Mouse (Mus musculus) kidney, adult 2 months (tissue): ENCODE data around the gene Exosc8. TPM values are rescaled to one million over a fixed set of nuclear protein-coding genes. Genes with fewer than 3 reads are reported as not detected.
A peak's percentile ranks its signal among the peaks of the same experiment; 100 is the strongest.

ENCODE experiments used
- DNase-seq: peaks from one replicate; pipeline ENCODE4 v3.0.0; 2021
- H3K27ac ChIP-seq: fragments of 200-500 bp; 2 replicates; pipeline ENCODE4 v1.5.1; 2012; ENCODE audit warnings: low read depth, low read length, control low read depth, inconsistent platforms; ENCODE audit not compliant: insufficient read depth
- H3K27me3 ChIP-seq: fragments of 200-500 bp; replicated peaks from 2 replicates; pipeline ENCODE4 v1.6.1; 2012; ENCODE audit warnings: mild to moderate bottlenecking, moderate library complexity, low read length, inconsistent platforms; ENCODE audit not compliant: control insufficient read depth, insufficient read depth
- H3K36me3 ChIP-seq: fragments of 200-500 bp; 2 replicates; pipeline ENCODE4 v1.6.1; 2012; ENCODE audit warnings: mild to moderate bottlenecking, moderate library complexity, low read length, inconsistent platforms; ENCODE audit not compliant: control insufficient read depth, insufficient read depth
- H3K4me1 ChIP-seq: fragments of 200-500 bp; 2 replicates; pipeline ENCODE4 v1.6.1; 2011; ENCODE audit warnings: low read length; ENCODE audit not compliant: control insufficient read depth, insufficient read depth
- H3K4me3 ChIP-seq: fragments of 200-500 bp; 2 replicates; pipeline ENCODE4 v1.5.1; 2011; ENCODE audit warnings: mild to moderate bottlenecking, low read depth, low read length, control low read depth; ENCODE audit not compliant: insufficient read depth
- CTCF ChIP-seq: fragments of 200-500 bp; conservative IDR thresholded peaks from 2 replicates; pipeline ENCODE4 v1.5.1; 2011; ENCODE audit warnings: low read depth, mild to moderate bottlenecking, control low read depth, low read length, moderate library complexity, mixed read lengths; ENCODE audit not compliant: insufficient read depth, insufficient read length
- POLR2A ChIP-seq: fragments of 200-500 bp; IDR thresholded peaks from one replicate; pipeline ENCODE4 v1.6.1; 2011; ENCODE audit warnings: low read depth, low read length, control low read depth
- WGBS: fragments of 180-500 bp; shearing (Covaris S2); methylation state at CpG from one replicate; pipeline ENCODE4 v1.1.7; 2018; 5-methylcytosine and 5-hydroxymethylcytosine counted together
- polyA plus RNA-seq: library from polyadenylated mRNA; depleted of rRNA; stranded (reverse); fragments of >200 nt; gene quantifications from 2 replicates; pipeline ENCODE4 v1.2.3, GENCODE M21; 2012; rRNA removed

Gene Exosc8
- polyA plus RNA-seq = 10.2 and 16.7 TPM in 2 replicates

GRCm38 (mm10) chr3:54735247-54736046 is at the start of gene Exosc8, which contains the start of gene Alg5:
Gene Exosc8, minus strand, starts transcription at chr3:54735393.
Gene Alg5, plus strand, starts transcription at chr3:54735539.
- peak; percentile 89 for DNase-seq
- Histone ChIP-seq H3K27me3 (no peaks in the 10 kb centered on the region), H3K4me1 (peaks cover 8% of the 10 kb centered on the region; the same call in 1 of the 2 replicates), H3K36me3 (no peaks in the 10 kb centered on the region; the same call in 1 of the 2 replicates), H3K4me3 (peak within 1 kb of the TSS; percentile 86), H3K27ac (peak within 1 kb of the TSS; percentile 97)
- WGBS = under 1% methylated on average over 62 of the region's 65 CpGs
- TF ChIP-seq CTCF = peak; percentile 80
- peak; percentile 39 for TF ChIP-seq POLR2A

DNA sequence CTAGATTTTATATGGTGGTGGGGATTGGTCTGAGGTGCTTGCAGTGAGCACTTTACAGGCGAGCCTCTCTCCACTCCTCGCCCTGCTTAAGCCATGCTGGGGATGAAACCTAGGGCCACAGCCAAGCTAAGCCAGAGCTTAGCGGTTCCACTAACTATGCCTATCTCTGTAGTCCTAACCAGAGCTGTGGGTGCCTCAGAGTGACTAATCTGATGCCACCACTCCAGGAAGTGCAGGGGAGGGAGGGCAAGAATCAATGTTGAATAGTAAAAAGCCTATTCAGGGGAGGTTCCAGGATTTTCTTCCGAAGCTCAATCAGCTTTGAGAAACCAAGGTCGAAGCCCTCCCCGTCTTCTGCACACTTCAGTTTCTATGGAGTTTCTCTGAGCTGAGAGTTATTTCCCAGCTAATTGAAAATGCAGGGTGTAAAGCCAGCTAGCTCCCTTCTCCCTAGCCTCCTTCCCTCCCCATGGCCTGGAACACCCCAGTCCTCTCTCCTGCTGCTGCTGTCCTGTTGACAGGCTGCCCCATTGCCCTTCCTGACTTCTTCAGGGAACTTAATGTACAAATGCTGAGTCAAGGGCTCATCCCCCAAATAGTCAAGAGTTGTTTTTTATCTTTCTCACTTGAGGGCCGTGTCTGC is 40.9 kb upstream of the Exosc8 start:
- TF ChIP-seq POLR2A (no peak), CTCF (no peak)
- no peak for DNase-seq
- H3K27ac ChIP-seq = no peak overlapping the region
- no peaks in the 10 kb centered on the region; the same call in 1 of the 2 replicates for H3K27me3 ChIP-seq
- WGBS = 67% methylated on average over 7 of the region's 7 CpGs
- H3K4me3 ChIP-seq = no peak overlapping the region
- no peaks in the 10 kb centered on the region for H3K36me3 ChIP-seq
- H3K4me1 ChIP-seq = no peaks in the 10 kb centered on the region

DNA sequence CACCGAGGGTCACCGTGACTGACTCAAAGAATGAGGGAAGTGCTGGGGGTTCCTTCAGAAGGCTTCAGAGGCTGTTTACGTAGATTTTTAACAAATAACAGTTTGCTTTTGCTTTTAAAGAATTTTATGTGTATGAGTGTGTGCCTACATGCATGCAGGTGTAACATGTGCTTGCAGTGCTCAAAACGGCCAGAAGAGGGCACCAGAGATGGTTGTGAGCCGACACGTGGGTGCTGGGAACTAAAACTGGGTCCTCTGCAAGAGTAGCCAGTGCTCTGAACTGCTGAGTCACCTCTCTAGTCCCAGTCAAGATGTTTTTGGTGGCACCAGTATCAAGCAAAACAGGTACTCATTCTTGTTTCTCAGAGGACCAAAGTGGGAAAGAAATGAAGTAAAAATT is 38.4 kb upstream of the Exosc8 start:
- Histone ChIP-seq H3K27me3 (no peaks in the 10 kb centered on the region; the same call in 1 of the 2 replicates), H3K27ac (no peak overlapping the region), H3K36me3 (no peaks in the 10 kb centered on the region), H3K4me1 (no peaks in the 10 kb centered on the region), H3K4me3 (no peak overlapping the region)
- TF ChIP-seq POLR2A (no peak), CTCF (0 out of 2 replicates have a peak, but pooled peaks have one; percentile 8)
- WGBS = 81% methylated on average over 6 of the region's 6 CpGs
- DNase-seq = no peak

- Histone ChIP-seq H3K4me3 (no peak overlapping the region), H3K27me3 (no peaks in the 10 kb centered on the region), H3K27ac (no peak overlapping the region), H3K36me3 (no peaks in the 10 kb centered on the region), H3K4me1 (no peaks in the 10 kb centered on the region)
- DNase-seq = no peak
- no peak for TF ChIP-seq CTCF
- no peak for TF ChIP-seq POLR2A
- WGBS = 82% methylated on average over 17 of the region's 17 CpGs
Observed at GRCm38 (mm10) chr3:54769349-54770275, 34.4 kb upstream of the Exosc8 start.

DNA sequence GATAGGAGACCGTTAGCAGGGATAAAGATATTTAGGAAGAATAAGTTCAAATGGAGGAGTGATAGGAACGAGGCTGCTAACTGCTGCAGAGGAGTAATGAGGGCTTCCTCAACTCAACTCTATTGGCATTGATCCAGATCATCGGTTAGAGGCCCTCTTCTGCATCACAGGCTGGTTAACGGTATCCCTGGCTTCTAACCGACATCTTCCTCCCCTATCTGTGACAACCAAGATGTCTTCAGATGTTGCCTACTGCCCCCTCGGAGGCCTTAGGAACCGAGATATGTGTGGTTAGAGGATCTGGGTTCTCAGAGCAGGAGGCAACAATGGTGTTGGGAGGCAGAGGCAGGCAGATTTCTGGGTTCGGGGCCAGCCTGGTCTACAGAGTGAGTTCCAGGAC is 33.4 kb upstream of the Exosc8 start:
- WGBS = 87% methylated on average over 8 of the region's 8 CpGs
- Histone ChIP-seq H3K4me3 (no peak overlapping the region), H3K27me3 (no peaks in the 10 kb centered on the region), H3K4me1 (no peaks in the 10 kb centered on the region), H3K36me3 (no peaks in the 10 kb centered on the region), H3K27ac (no peak overlapping the region)
- no peak for DNase-seq
- TF ChIP-seq POLR2A (no peak), CTCF (no peak)

DNA sequence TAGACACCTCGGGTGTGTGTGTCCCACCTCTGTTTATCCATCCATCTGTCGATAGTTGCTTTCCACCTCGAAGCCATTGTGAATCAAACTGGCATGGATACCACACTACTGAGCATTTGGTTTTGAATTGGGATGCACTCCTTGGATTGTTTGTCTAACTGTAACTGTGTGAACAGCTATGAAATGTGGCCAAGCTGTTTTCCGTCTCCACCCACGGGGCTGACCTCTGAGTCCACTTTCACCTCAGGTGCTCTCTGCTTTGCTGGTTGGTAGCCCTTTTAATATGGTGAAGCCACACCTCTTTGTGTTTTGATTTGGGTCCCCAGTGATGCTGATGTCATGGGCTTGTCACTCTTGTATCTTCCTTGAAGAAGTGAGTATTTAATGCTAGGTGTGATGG is 31.6 kb upstream of the Exosc8 start:
- no peak for DNase-seq

More for the DNA sequence above, 31.6 kb upstream of the Exosc8 start:
- H3K4me1 ChIP-seq = no peaks in the 10 kb centered on the region
- no peaks in the 10 kb centered on the region for H3K36me3 ChIP-seq
- H3K4me3 ChIP-seq = no peak overlapping the region
- 66% methylated on average over 5 of the region's 5 CpGs for WGBS
- H3K27me3 ChIP-seq = no peaks in the 10 kb centered on the region
- no peak overlapping the region for H3K27ac ChIP-seq
- TF ChIP-seq CTCF = no peak
- no peak for TF ChIP-seq POLR2A
